Comparison of ENCODE assay signal across 8 mouse cellular contexts in genomic region chr7:125707593-125708022, GRCm38 (mm10). TPM values are rescaled to one million over a fixed set of nuclear protein-coding genes. Genes with fewer than 3 reads are reported as not detected.
DNase-seq lines count a peak whose midpoint lies in the region; ATAC-seq lines count a peak whose summit lies in the region.

Gtf3c1 (minus strand) TSS chr7:125707780.
D430042O09Rik (plus strand) TSS chr7:125707888.

- H3K36me3 ChIP-seq in hindbrain, embryonic 12.5 days = peaks cover 14% of the 10 kb centered on the region

- peak within 1 kb of the TSS; percentile 87 for H3K27ac ChIP-seq in hindbrain, embryonic 12.5 days

- peak; percentile 98 for ATAC-seq in hindbrain, embryonic 12.5 days (ENCODE audit: low FRiP score)

- DNase-seq in NIH3T3 (ENCODE audit: low read depth) = peak; percentile 99
- peak; percentile 100 for DNase-seq in cerebellum, postnatal 10 days
- peak; percentile 99 to 100 for DNase-seq in frontal cortex, postnatal 10 days (ENCODE audit: low spot score in 2 of 2)
- peak; percentile 99 to 100 for DNase-seq in layer of hippocampus, postnatal 14 days (ENCODE audit: low spot score in 2 of 2)
- DNase-seq in lung, postnatal 14 days = peak; percentile 100
- DNase-seq in retina, adult 2 months (ENCODE audit: low read depth, low spot score) = peak; percentile 96
- DNase-seq in thymus, postnatal 36 days = peak; percentile 99 to 100

- WGBS in hindbrain, embryonic 12.5 days = 0% methylated on average over 45 of the region's 45 CpGs

- no peaks in the 10 kb centered on the region for H3K9me3 ChIP-seq in hindbrain, embryonic 12.5 days (replicated peaks)

- H3K4me2 ChIP-seq in hindbrain, embryonic 12.5 days (replicated peaks) = peak within 1 kb of the TSS; percentile 80

- peaks cover 29% of the 10 kb centered on the region for H3K4me1 ChIP-seq in hindbrain, embryonic 12.5 days

- peak within 1 kb of the TSS; percentile 91 for H3K9ac ChIP-seq in hindbrain, embryonic 12.5 days

- peak within 1 kb of the TSS; percentile 85 for H3K4me3 ChIP-seq in hindbrain, embryonic 12.5 days

- H3K27me3 ChIP-seq in hindbrain, embryonic 12.5 days = no peaks in the 10 kb centered on the region

RNA-seq across cellular contexts. Expression of gene Gtf3c1, which starts in this region (rescaled TPM):
- 51.0 and 52.0 TPM in 2 replicates for polyA plus RNA-seq in hindbrain, embryonic 12.5 days (2016; fragmentation: Nextera tagmentation; extraction: Ambion mirVana)
- total RNA-seq in layer of hippocampus, postnatal 14 days (2021) = 10 to 100 TPM; 88.8 to 94.2 TPM

RNA-seq across cellular contexts. Expression of gene D430042O09Rik, which starts in this region (rescaled TPM):
- 11.3 and 15.0 TPM in 2 replicates for polyA plus RNA-seq in hindbrain, embryonic 12.5 days (2016; fragmentation: Nextera tagmentation; extraction: Ambion mirVana)
- 10 to 100 TPM; 26.5 to 27.6 TPM for total RNA-seq in layer of hippocampus, postnatal 14 days (2021)

Comparison
In these comparisons a context has a peak if more than half of its experiments do, and no peak if none do; other contexts are left out.
1. Peak in every context shown above with its lines: DNase-seq, ATAC-seq, H3K4me3 ChIP-seq and H3K27ac ChIP-seq.